Mouse (Mus musculus): ENCODE results near the gene Trak2.
A peak's percentile ranks its signal among the peaks of the same experiment; 100 is the strongest.
"Not testable (repeated sequence)": the region's sequence is repeated elsewhere in the genome, so short reads cannot be mapped to it uniquely, and the experiment has no call there.

The Trak2 gene

GRCm38 (mm10) chr1:58953686-58954434 lies 19.4 kb downstream of the Trak2 start:
- DNase-seq = peak; percentile 57

DNA sequence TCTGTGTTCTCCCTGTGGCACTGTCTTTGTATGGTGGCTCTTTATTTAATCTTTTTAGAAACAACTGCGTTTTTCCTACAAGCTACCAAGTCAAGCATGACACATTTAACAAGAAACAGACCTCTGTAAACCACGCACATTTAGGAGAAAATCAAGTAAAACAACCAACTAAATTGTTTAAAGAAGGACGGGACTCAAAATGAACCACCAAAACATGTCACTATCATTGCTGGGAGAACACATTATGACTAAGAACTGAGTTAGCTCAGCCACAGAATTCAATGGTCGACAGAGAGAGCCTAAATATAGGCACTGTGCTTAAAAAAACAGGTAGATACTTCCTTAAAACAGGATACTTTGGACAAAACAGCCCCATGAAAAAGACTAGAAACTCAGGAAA lies 20.2 kb downstream of the Trak2 start:
- no peak for DNase-seq

GRCm38 (mm10) chr1:58952526-58952925 lies 20.7 kb downstream of the Trak2 start:
- no peak for DNase-seq

- DNase-seq = no peak
Measured at GRCm38 (mm10) chr1:58951841-58952240, 21.4 kb downstream of the Trak2 start.

DNA sequence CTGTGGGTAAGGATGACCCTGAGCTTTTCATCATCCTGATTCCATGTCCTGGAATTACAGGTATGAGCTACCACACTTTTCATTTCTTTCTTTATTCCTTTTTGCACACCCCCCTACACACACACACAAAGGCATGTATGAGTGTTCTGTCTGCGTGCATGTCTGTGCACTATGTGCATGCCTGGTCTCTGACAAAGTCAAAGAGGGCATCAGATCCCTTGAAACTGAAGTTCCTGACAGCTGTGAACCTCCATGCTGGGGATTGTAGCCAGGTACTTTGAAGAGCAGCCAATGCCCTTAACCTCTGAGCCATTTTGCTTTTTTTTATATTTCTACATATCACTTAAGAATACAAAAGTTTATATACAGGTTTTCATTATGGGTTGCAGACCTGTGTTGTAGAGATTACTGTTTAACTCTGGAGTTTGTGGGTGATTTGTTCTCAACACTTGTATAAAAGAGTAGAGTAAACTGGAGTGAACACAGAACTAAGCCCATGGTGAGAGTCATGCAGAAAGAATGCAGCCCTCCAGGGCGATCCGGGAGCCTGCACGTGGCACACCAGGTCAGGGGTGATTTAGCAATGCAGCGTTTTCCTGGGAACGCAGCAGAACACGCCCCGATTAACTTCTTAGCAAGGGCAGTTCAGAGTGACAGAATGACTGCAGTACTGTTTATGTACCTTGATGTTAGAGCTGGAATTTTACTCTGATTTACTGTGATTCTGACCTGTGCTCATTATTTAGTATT lies 22.2 kb downstream of the Trak2 start:
- peak; percentile 81 for DNase-seq

DNA sequence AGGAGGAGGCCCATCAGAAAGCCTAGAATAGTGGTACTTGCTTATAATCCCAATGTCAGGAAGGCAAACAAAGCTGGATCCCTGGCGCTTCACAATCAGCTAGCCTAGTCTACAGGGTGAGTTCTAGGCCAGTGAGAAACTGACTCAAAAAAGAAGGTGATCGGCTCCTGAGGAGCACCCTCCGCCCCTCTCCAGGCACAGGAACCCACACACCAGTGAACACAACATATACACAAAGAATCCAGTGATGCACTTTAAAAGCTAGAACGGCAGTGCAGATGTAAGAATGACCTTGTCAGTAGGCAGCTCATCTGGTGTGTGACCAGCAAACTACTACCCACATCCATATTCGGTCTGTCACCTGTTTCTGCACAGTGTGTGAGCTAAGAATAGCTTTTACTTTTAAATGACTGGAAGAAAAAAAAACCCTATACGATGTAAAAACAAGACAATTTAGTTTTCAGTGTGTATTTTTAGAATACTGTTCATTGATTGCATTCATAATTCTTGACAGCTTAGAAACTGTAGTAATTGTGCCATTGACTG lies 23.6 kb downstream of the Trak2 start:
- no peak for DNase-seq

DNA sequence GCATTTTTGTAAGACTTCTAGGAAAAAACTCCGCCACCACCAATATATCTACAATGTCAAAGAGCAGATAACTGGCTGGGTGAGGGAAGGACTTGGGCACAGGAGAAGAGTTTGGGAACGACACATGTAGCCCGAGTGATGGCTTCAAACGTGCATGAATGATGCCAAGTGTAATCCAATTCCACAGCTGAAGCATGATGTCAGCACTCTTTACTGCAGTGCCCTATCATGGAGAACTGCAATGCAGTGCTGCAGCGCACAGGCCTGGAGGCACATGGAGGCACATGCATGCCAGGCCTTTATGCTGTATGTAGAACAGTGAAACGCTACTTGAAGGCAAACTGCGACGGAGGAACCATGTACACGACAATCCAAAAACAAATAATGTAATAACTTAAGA lies 26.5 kb downstream of the Trak2 start:
- DNase-seq = no peak

GRCm38 (mm10) chr1:58945960-58946670 lies 27.1 kb downstream of the Trak2 start:
- DNase-seq = no peak

- DNase-seq = peak; percentile 49
Measured at GRCm38 (mm10) chr1:58945523-58945922, 27.7 kb downstream of the Trak2 start.

- no peak for DNase-seq
Measured at GRCm38 (mm10) chr1:58937606-58938099, 35.6 kb downstream of the Trak2 start.

DNA sequence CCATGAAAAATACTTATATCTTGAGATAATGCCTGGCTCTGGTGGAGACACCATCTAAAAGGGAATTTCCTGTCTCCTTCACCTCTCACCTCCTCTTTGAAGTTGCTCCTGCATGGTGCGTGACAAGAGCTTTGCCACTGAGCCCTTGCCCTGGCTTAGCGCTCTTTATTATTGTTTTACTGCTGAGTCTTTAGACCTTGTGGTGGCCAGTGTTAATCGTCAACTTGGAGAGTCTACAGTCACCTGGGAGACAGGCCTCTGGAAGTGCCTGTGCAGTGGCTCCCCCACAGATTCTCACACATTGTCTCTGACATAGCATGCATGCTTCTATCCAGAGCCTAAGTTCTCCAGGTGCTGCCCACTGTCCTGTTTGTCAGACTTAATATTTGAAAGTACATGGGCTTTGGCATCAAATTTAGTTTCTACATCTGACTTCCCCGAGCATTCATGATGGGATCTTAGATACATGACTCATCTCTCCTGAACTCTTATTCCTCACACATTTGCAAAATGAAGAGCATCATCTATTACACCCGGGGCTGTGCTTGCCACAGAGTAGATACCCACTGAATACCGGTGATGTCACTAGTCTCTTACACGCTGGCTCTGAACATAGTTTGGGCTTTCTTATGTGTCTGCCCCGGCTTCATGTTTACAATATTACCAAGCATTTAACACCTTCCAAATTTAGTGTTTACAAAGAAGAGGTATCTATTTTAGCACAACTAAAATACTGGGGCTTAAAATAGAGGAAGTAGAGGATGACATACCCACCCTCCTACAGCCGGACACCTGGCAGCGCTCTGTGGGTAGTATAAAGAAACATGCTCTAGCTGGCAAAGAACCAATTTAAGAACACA lies 36.3 kb downstream of the Trak2 start:
- no peak for DNase-seq

GRCm38 (mm10) chr1:58926664-58927063 lies 46.6 kb downstream of the Trak2 start:
- DNase-seq = no peak

DNA sequence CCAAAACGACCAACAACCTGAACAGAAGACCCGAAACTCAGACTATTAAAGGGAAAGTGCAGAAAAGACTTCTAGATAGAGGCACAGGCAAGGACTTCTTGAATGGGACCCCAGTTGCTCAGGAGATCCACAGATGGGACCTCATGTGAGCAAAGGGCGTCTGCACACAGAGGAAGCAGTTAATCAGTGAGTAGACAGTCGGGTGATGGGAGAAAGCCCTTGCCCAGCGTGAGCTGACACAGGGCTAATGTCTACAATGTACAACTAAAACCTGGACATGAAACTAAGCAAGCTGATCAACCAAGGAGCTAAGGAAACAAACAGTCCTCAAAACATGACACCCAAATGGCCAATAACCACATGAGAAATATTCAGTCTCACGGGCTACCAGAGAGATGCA lies 55.7 kb downstream of the Trak2 start:
- no peak for DNase-seq

DNA sequence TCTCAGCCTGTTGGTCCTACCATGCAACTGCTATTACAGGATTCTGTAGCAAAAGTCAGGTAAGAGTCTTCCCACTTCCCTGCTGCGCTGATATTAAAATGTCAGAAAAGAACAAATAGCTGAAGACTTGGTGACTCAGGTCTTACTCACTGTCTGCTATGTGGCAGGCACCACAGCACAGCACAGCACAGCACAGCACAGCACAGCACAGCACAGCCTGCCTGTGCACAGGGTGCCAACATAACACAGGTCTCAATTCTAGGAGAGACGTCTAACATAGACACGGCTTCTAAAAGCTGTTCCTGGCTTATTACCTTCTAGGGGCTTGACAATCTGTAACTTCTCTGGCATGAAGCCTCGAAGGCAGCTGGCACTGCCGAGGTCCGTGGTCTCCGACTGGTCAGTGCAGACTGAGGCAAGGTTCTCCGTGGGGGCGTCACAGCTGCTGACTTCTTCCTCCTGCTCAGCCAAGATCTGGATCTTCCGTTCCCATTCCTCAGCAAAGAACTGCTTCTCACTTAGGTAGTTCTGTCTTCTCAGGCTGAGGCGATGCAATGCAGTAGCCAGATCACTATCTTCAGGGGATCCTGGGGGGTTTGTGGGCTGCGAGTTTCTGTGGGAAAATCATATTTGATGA lies 63.5 kb downstream of the Trak2 start:
- DNase-seq = no peak

GRCm38 (mm10) chr1:58903681-58904080 lies 69.5 kb downstream of the Trak2 start:
- DNase-seq = no peak

DNA sequence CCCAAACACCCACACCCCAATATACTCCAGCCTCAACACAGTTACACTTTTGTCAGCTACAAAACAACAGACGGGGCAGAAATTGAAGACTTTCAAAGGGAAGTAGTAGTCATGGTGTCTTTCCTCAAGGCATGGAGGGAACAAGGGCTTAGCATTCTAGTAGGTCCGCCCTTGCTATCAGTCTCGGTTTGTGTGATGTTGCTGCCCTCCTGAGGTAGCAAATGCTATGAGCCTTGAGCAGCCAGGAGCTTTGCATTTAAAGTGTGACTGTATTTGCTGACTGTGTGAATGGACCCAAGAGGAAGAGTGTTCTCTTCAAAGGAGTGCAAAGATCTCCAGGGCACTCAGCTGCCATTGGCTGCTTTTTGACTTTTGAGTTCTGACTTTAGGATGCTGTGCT lies 75.7 kb downstream of the Trak2 start:
- peak; percentile 51 for DNase-seq

- DNase-seq = not testable (repeated sequence)
Measured at GRCm38 (mm10) chr1:58892386-58892785, 80.8 kb downstream of the Trak2 start.

DNA sequence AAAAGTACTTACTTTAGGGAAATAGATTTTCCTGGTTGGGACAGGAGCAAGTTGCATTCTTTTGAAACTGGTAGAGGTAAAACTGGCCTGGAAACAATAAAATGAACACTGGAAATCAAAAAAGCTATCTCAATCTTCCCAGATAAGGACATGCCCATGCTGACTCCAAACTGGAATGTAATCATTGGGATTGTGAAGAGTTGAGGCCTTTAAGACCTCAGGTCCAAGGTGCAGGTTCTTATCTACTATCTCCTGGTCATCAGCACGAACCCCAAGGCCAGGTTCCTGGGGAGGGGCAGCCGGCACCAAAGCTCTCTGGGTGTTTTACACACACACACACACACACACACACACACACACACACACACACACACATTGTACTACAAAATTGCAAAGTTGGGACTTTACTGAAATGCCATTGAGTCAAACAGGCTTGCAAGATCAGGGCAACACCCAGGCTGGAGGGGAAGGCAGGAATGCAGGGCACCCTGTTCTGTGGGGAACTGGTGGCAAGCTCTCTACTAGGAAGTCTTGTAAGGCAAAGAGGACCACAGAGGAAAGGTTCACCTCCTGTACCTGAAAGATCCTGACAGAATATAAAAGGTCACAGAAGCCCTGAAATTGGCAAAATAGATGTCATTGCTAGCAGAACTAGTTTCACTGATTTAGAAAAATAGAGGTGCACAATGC lies 81.6 kb downstream of the Trak2 start:
- DNase-seq = not testable (repeated sequence)

- not testable (repeated sequence) for DNase-seq
Measured at GRCm38 (mm10) chr1:58890697-58891290, 82.4 kb downstream of the Trak2 start.

- peak; percentile 37 for DNase-seq
Measured at GRCm38 (mm10) chr1:58889826-58890546, 83.2 kb downstream of the Trak2 start.

Measured in lung, postnatal 36 days (tissue).